Mouse (Mus musculus) embryonic facial prominence, embryonic 14.5 days (tissue): ENCODE data around the gene Snn. TPM values are rescaled to one million over a fixed set of nuclear protein-coding genes. Genes with fewer than 3 reads are reported as not detected.

ENCODE experiments used
- ATAC-seq: fragments of 200-750 bp; cut with Nextera tagmentation; 2 replicates; pipeline ENCODE4 v1.8.0; 2017; ENCODE audit warnings: low read depth, moderate number of reproducible peaks, moderate TSS enrichment
- DNase-seq: peaks from one replicate; pipeline ENCODE4 v3.0.0-alpha.2; 2015; ENCODE audit warnings: low spot score
- H3K27ac ChIP-seq: fragments of 300-500 bp; sonication (generic); replicated peaks from 2 replicates; pipeline ENCODE4 v1.5.1; 2014; ENCODE audit warnings: low read depth, mild to moderate bottlenecking, low read length, moderate library complexity
- H3K27me3 ChIP-seq: fragments of 300-500 bp; sonication (generic); replicated peaks from 2 replicates; pipeline ENCODE4 v1.6.1; 2014; ENCODE audit warnings: low read length; ENCODE audit not compliant: control insufficient read depth, insufficient read depth
- H3K36me3 ChIP-seq: fragments of 300-500 bp; sonication (generic); 2 replicates; pipeline ENCODE4 v1.6.1; 2014; ENCODE audit warnings: low read length, mixed read lengths; ENCODE audit not compliant: control insufficient read depth, insufficient read depth
- H3K4me1 ChIP-seq: fragments of 300-500 bp; sonication (generic); 2 replicates; pipeline ENCODE4 v1.6.1; 2014; ENCODE audit warnings: antibody characterized with exemption, low read length; ENCODE audit not compliant: control insufficient read depth, insufficient read depth
- H3K4me2 ChIP-seq: fragments of 300-500 bp; sonication (generic); 2 replicates; pipeline ENCODE4 v1.6.1; 2014; ENCODE audit warnings: low read depth, mild to moderate bottlenecking, low read length, moderate library complexity, mixed read lengths
- H3K4me3 ChIP-seq: fragments of 300-500 bp; sonication (generic); 2 replicates; pipeline ENCODE4 v1.5.1; 2014; ENCODE audit warnings: low read depth, mild to moderate bottlenecking, low read length
- H3K9ac ChIP-seq: fragments of 300-500 bp; sonication (generic); 2 replicates; pipeline ENCODE4 v1.6.1; 2014; ENCODE audit warnings: low read depth, mild to moderate bottlenecking, low read length, moderate library complexity, mixed read lengths
- H3K9me3 ChIP-seq: fragments of 300-500 bp; sonication (generic); 2 replicates; pipeline ENCODE4 v1.6.1; 2016; ENCODE audit warnings: low read length; ENCODE audit not compliant: control insufficient read depth
- WGBS: fragments of 180-500 bp; shearing (Covaris S2); extraction: QIAGEN DNeasy Blood & Tissue Kit; methylation state at CpG from one replicate; pipeline ENCODE4 v1.1.7; 2014; 5-methylcytosine and 5-hydroxymethylcytosine counted together
- polyA plus RNA-seq: library from polyadenylated mRNA; unstranded; fragments of >200 nt; fragmentation: Nextera tagmentation; extraction: Ambion mirVana; gene quantifications from 2 replicates; pipeline ENCODE4 v1.2.1, GENCODE M21; 2014

Gene Snn
- polyA plus RNA-seq, 1 experiment from 2014 or later, result 46.9 TPM

GRCm38 (mm10) chr16:11035790-11036431 is 24.8 kb upstream of the Snn start:
- ATAC-seq (peak; percentile 58), DNase-seq (peak; percentile 71)
- no peak overlapping the region for H3K4me3 ChIP-seq
- WGBS, result 28% methylated on average over 15 of the region's 15 CpGs
- H3K36me3 ChIP-seq, result no peaks in the 10 kb centered on the region
- no peaks in the 10 kb centered on the region for H3K27me3 ChIP-seq
- no peaks in the 10 kb centered on the region for H3K4me1 ChIP-seq
- no peak overlapping the region for H3K27ac ChIP-seq
- no peak overlapping the region for H3K9ac ChIP-seq
- H3K4me2 ChIP-seq, result no peak overlapping the region
- no peaks in the 10 kb centered on the region for H3K9me3 ChIP-seq

- Histone ChIP-seq H3K36me3 (no peaks in the 10 kb centered on the region), H3K4me3 (no peak overlapping the region), H3K27ac (no peak overlapping the region), H3K27me3 (no peaks in the 10 kb centered on the region), H3K9me3 (no peaks in the 10 kb centered on the region), H3K4me1 (no peaks in the 10 kb centered on the region), H3K4me2 (no peak overlapping the region), H3K9ac (no peak overlapping the region)
- no peak for DNase-seq
- ATAC-seq, result no peak
- 72% methylated on average over 2 of the region's 2 CpGs for WGBS
Observed at GRCm38 (mm10) chr16:11040603-11041002, 20.1 kb upstream of the Snn start.

- WGBS, result 79% methylated on average over 5 of the region's 5 CpGs
- H3K4me3 ChIP-seq, result no peak overlapping the region
- no peak for ATAC-seq
Observed at GRCm38 (mm10) chr16:11043239-11043638, 17.5 kb upstream of the Snn start.

GRCm38 (mm10) chr16:11046437-11046836 is 14.3 kb upstream of the Snn start:
- no peak for DNase-seq
- Histone ChIP-seq H3K4me1 (no peaks in the 10 kb centered on the region), H3K27ac (no peak overlapping the region), H3K4me3 (no peak overlapping the region), H3K4me2 (no peak overlapping the region), H3K9ac (no peak overlapping the region), H3K27me3 (no peaks in the 10 kb centered on the region), H3K36me3 (no peaks in the 10 kb centered on the region), H3K9me3 (no peaks in the 10 kb centered on the region)
- no peak for ATAC-seq
- 86% methylated on average over 7 of the region's 7 CpGs for WGBS

More at GRCm38 (mm10) chr16:11043239-11043638, 17.5 kb upstream of the Snn start:
- no peak overlapping the region for H3K9ac ChIP-seq
- no peak overlapping the region for H3K27ac ChIP-seq
- H3K9me3 ChIP-seq, result no peaks in the 10 kb centered on the region
- no peaks in the 10 kb centered on the region for H3K27me3 ChIP-seq
- no peak overlapping the region for H3K4me2 ChIP-seq
- no peaks in the 10 kb centered on the region for H3K4me1 ChIP-seq
- no peak for DNase-seq
- H3K36me3 ChIP-seq, result no peaks in the 10 kb centered on the region

- ATAC-seq (no peak), DNase-seq (no peak)
- no peaks in the 10 kb centered on the region for H3K36me3 ChIP-seq
- no peaks in the 10 kb centered on the region for H3K9me3 ChIP-seq
- no peak overlapping the region for H3K9ac ChIP-seq
- no peak overlapping the region for H3K4me3 ChIP-seq
- WGBS, result 80% methylated on average over 7 of the region's 7 CpGs
- H3K27me3 ChIP-seq, result no peaks in the 10 kb centered on the region
- H3K4me2 ChIP-seq, result no peak overlapping the region
- H3K4me1 ChIP-seq, result no peaks in the 10 kb centered on the region
- no peak overlapping the region for H3K27ac ChIP-seq
Observed at GRCm38 (mm10) chr16:11047130-11047529, 13.6 kb upstream of the Snn start.

- Histone ChIP-seq H3K9me3 (no peaks in the 10 kb centered on the region), H3K27me3 (no peaks in the 10 kb centered on the region), H3K4me3 (no peak overlapping the region), H3K4me1 (no peaks in the 10 kb centered on the region), H3K9ac (no peak overlapping the region), H3K4me2 (no peak overlapping the region), H3K27ac (no peak overlapping the region), H3K36me3 (no peaks in the 10 kb centered on the region)
- WGBS, result 88% methylated on average over 2 of the region's 2 CpGs
- DNase-seq (no peak), ATAC-seq (no peak)
Observed at GRCm38 (mm10) chr16:11050226-11050625, 10.5 kb upstream of the Snn start.

- no peak overlapping the region for H3K4me2 ChIP-seq
- H3K27ac ChIP-seq, result no peak overlapping the region
- 90% methylated on average over 11 of the region's 11 CpGs for WGBS
- no peak overlapping the region for H3K4me3 ChIP-seq
- H3K9ac ChIP-seq, result no peak overlapping the region
- H3K36me3 ChIP-seq, result no peaks in the 10 kb centered on the region
- ATAC-seq (no peak), DNase-seq (no peak)
- H3K27me3 ChIP-seq, result no peaks in the 10 kb centered on the region
- H3K9me3 ChIP-seq, result no peaks in the 10 kb centered on the region
- H3K4me1 ChIP-seq, result no peaks in the 10 kb centered on the region
Observed at GRCm38 (mm10) chr16:11051134-11051533, 9.6 kb upstream of the Snn start.

GRCm38 (mm10) chr16:11054409-11054808 is 6.3 kb upstream of the Snn start:
- no peak overlapping the region for H3K9ac ChIP-seq
- no peak overlapping the region for H3K4me3 ChIP-seq
- no peak overlapping the region for H3K4me2 ChIP-seq
- DNase-seq (no peak), ATAC-seq (no peak)
- H3K36me3 ChIP-seq, result no peaks in the 10 kb centered on the region
- H3K27ac ChIP-seq, result no peak overlapping the region
- H3K4me1 ChIP-seq, result no peaks in the 10 kb centered on the region
- no peaks in the 10 kb centered on the region for H3K27me3 ChIP-seq
- 71% methylated on average over 6 of the region's 6 CpGs for WGBS
- no peaks in the 10 kb centered on the region for H3K9me3 ChIP-seq

GRCm38 (mm10) chr16:11054871-11055270 is 5.9 kb upstream of the Snn start:
- Histone ChIP-seq H3K4me1 (no peaks in the 10 kb centered on the region), H3K9ac (no peak overlapping the region), H3K27me3 (no peaks in the 10 kb centered on the region), H3K27ac (no peak overlapping the region), H3K9me3 (no peaks in the 10 kb centered on the region), H3K4me3 (no peak overlapping the region), H3K36me3 (no peaks in the 10 kb centered on the region), H3K4me2 (no peak overlapping the region)
- 87% methylated on average over 6 of the region's 6 CpGs for WGBS
- ATAC-seq, result no peak
- DNase-seq, result no peak
